Mouse (Mus musculus): ENCODE measurements around the gene Ghr.
A peak's percentile ranks its signal among the peaks of the same experiment; 100 is the strongest.

The Ghr gene

GRCm38 (mm10) chr15:3290435-3290834 lies 292.9 kb downstream of the Ghr start:
- DNase-seq (ENCODE audit: low spot score): no peak

DNA sequence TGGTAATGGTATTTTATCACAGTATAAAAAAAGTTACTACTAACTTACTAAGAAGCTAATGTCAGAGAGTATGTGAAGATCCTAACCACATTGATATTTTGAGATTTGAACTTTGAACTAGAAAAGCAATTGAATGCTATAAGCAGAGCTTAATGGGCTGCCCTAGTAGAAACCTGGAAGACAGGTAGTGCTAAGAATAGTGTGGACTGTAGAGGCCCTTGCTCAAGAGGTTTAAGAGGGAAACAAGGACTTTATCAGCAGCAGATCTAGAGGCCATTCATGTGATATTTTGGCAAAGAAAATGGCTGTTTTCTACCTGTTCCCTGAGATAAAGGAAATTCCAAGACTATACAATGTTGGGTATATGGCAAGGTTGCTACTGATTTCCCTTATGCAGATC lies 297.3 kb downstream of the Ghr start:
- DNase-seq (ENCODE audit: low spot score): no peak

DNA sequence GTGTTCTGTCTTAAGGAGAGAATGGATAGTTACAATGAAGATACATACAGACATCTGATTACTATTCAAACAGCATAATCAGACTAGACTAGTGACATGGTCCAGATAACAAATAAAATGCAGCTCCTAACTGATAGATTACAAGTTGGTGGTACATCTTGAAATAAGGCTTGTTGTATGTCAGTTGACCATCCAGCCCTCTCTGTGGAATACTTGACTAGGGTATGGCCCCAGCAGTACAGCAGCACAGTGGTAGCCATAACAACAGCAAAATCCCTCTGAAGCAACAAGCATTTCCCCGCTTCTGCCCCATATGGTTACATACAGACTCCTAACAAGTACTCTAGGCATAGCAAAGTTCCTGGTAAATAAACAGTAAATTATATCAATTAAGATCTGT lies 301.6 kb downstream of the Ghr start:
- DNase-seq (ENCODE audit: low spot score): no peak

- DNase-seq (ENCODE audit: low spot score): no peak
These were observed 302.1 kb downstream of the Ghr start for GRCm38 (mm10) chr15:3281216-3281615.

DNA sequence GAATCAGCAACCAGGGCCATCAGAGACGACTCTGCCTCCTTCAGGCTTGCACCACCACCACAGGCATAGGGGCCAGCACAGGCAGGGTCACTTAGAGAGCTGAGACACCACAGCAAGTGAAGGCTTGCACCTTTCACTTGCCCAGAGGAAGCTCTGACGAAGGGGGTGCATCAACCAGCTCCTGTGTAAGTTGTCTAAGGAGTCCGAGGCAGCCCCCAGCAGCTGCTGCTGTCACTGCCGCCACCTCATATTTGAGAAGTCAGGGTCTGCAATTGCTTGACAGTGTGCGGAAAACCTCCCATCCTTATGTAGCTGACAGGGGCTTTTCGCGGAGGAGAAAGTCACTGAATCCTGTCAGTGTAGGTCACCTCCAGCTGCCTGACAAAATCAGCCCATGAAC lies 304.1 kb downstream of the Ghr start:
- DNase-seq (ENCODE audit: low spot score): no peak

DNA sequence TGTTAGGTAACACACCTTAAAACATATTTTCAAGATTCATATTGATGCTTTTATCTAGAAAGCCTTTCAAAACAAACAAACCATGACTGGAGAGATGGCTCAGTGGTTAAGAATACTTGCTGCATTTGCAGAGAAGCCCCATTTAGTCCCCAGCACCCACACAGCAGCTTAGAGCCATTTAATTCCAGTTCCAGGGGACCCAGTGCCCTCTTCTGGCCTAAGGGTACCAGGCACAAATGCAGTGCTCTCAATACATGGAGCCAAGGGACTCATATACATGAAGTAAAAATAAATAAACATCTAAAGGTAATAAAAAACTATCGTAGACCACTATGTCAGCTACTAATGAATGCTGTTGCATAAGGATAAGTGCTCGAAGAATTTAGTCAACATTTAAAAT lies 305.9 kb downstream of the Ghr start:
- DNase-seq (ENCODE audit: low spot score): no peak

DNA sequence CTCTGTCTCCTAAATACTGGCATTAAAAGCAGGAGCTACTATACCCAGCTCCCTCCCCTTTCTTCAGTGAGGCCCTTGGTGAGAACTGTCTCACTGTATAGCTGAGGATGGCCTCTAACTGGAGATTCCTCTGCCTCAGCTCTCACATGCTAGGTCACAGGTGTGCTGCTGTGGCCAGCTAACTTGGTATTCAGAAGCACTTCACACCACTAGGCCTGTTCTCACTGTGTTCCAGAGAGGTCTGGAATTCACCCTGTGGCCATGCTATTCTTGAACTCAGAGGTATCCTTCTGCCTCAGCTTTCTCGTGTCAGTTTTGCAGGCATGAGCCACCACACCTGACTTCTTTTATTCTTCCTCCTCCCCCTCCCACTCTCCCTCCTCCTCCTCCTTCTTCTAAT lies 310.1 kb downstream of the Ghr start:
- no peak for DNase-seq (ENCODE audit: low spot score)

DNA sequence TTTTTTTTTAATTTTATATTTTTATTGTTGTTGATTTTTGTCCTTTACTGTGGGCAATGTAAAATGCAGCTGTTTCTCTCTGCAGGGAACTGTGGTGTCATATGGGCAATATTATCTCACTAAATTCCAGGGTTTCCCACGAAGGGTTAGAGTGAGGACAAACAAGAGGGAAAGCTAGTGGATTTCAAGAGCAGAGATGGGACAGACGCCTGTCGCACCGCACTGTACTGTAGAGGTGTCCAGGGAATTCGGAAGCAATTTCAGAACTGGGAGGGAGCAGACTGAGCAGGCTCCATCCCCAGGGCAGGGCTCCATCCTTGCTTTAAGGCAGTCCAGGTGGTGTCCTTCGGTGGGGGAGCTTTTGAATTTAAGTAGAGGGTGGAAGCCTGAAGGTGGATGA lies 312.1 kb downstream of the Ghr start:
- DNase-seq (ENCODE audit: low spot score): peak; percentile 7

DNA sequence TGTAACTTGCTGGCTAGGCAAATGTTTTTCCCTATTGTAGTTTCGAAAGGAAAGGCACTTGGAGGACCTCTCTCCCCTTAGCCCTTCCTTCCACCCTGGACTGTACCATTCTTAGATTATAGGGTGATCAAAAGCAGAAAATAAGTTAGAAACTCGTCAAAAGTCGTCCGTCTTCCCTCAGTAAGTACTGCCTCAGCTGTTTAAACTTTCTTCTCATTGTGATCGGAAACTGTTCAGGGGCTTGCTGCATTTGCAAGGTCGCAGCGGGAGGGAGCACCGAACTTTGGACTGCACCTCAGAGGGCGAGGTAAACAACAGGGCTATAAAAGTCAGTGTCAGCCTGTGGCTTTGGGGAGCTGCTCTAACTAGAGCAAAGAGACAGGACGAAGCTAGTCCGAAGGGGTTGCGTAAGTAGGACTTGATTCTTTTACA lies 312.6 kb downstream of the Ghr start:
- DNase-seq (ENCODE audit: low spot score): peak; percentile 77

DNA sequence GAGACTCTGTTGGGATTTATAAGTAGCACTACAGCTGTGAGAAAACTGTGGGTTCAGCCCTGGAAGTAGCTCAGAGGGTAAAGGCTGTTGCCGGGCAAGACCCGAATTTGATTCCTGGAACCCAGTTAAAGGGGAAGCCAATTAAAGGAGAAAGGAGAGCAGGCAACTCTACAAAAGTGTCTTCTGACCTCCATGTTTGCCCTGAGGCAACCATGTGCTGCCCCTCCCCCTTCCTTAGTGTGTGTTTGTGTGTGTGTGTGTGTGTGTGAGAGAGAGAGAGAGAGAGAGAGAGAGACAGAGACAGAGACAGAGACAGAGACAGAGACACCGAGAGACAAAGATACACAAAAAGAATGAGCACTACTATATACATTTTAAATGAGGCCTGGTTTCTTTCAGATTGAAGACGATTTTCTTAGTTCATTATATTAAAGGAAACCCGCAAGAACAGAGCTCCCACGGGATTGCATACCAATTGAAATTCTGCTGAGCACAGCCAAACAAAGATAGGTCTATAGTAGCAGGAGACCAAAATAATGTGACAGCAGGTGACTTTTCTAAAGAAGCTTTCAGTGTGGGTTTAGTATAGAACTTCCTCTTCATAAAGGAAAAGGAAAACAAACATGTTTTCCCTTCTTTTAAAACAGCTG lies 313.2 kb downstream of the Ghr start:
- DNase-seq (ENCODE audit: low spot score): peak; percentile 63

DNA sequence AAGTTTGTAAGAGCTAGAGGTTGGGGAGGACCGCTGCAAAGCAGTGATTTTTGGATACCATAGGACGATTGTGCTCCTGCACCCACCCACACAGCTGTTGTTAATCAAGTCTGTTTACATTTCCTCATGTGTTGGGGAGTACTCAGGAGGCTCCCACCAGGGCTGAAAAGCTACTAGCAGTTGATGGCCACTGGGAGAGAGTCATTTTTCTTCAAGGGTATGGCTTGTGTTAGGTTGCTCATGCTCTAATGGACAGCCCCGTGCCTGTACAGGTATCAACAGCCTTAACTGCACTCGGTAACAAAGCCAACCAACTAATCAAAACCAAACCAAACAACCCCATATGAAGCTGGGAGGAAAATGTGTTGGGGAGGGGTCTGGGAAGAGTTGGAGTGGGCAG lies 313.8 kb downstream of the Ghr start:
- DNase-seq (ENCODE audit: low spot score): peak; percentile 49

DNA sequence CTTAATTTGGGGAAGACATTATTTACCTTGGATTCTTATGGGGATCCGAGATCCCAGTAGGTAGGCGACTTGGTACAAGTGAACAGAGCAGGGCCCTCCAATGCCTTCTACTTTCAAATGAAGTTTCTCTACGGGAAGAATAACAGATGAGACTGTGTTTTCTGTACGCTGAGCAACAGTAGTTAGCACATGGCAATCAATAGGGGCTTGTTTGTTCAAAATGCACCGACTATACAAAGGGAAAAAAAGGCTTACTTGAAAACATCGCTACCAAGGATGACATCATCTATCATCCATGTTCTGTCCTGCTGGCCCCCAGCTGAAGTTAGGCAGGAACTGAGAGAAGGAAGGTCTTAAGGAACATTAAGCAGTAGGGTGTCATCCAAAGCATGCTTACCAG lies 315.0 kb downstream of the Ghr start, which contains the start of gene Selenop:
TSS of gene Selenop (plus strand) at position 301 of the 400 bp plus-strand sequence.
- DNase-seq (ENCODE audit: low spot score): no peak
